Mouse (Mus musculus) liver, embryonic 15.5 days (tissue): Measurements from ENCODE around the gene Nup210. TPM values are rescaled to one million over a fixed set of nuclear protein-coding genes. Genes with fewer than 3 reads are reported as not detected.
A peak's percentile ranks its signal among the peaks of the same experiment; 100 is the strongest.
"Not testable (repeated sequence)": the region's sequence is repeated elsewhere in the genome, so short reads cannot be mapped to it uniquely, and the experiment has no call there.

ENCODE experiments used
- ATAC-seq: fragments of 200-750 bp; cut with Nextera tagmentation; 2 replicates; pipeline ENCODE4 v1.8.0; 2017; ENCODE audit warnings: moderate number of reproducible peaks, mild to moderate bottlenecking, moderate library complexity; ENCODE audit not compliant: insufficient read depth
- H3K27ac ChIP-seq: fragments of 300-500 bp; sonication (generic); replicated peaks from 2 replicates; pipeline ENCODE4 v1.5.1; 2015; ENCODE audit warnings: mild to moderate bottlenecking, inconsistent platforms
- H3K27me3 ChIP-seq: fragments of 300-500 bp; sonication (generic); 2 replicates; pipeline ENCODE4 v1.6.1; 2015; ENCODE audit warnings: mild to moderate bottlenecking, inconsistent platforms
- H3K36me3 ChIP-seq: fragments of 300-500 bp; sonication (generic); replicated peaks from 2 replicates; pipeline ENCODE4 v1.6.1; 2015; ENCODE audit warnings: moderate library complexity, mild to moderate bottlenecking, inconsistent platforms
- H3K4me1 ChIP-seq: fragments of 300-500 bp; sonication (generic); replicated peaks from 2 replicates; pipeline ENCODE4 v1.6.1; 2015; ENCODE audit warnings: inconsistent platforms
- H3K4me2 ChIP-seq: fragments of 300-500 bp; sonication (generic); 2 replicates; pipeline ENCODE4 v1.6.1; 2015; ENCODE audit warnings: moderate library complexity, mild to moderate bottlenecking, inconsistent platforms
- H3K4me3 ChIP-seq: fragments of 300-500 bp; sonication (generic); replicated peaks from 2 replicates; pipeline ENCODE4 v1.5.1; 2015; ENCODE audit warnings: mild to moderate bottlenecking, inconsistent platforms
- H3K9ac ChIP-seq: fragments of 300-500 bp; sonication (generic); 2 replicates; pipeline ENCODE4 v1.6.1; 2015; ENCODE audit warnings: moderate library complexity, mild to moderate bottlenecking, inconsistent platforms
- H3K9me3 ChIP-seq: fragments of 300-500 bp; sonication (generic); replicated peaks from 2 replicates; pipeline ENCODE4 v1.6.1; 2016; ENCODE audit warnings: inconsistent platforms
- whole genome bisulfite sequencing: fragments of 180-500 bp; shearing (Covaris S2); methylation state at CpG from one replicate; pipeline ENCODE4 v1.1.7; 2015; ENCODE audit warnings: mixed read lengths; ENCODE audit not compliant: insufficient replicate concordance; 5-methylcytosine and 5-hydroxymethylcytosine counted together
- polyA plus RNA-seq: library from polyadenylated mRNA; unstranded; fragments of >200 nt; fragmentation: Nextera tagmentation; extraction: Ambion mirVana; gene quantifications from 2 replicates; pipeline ENCODE4 v1.2.1, GENCODE M21; 2015

The Nup210 gene
- polyA plus RNA-seq, 1 experiment from 2014 or later, result 32.0 TPM

DNA sequence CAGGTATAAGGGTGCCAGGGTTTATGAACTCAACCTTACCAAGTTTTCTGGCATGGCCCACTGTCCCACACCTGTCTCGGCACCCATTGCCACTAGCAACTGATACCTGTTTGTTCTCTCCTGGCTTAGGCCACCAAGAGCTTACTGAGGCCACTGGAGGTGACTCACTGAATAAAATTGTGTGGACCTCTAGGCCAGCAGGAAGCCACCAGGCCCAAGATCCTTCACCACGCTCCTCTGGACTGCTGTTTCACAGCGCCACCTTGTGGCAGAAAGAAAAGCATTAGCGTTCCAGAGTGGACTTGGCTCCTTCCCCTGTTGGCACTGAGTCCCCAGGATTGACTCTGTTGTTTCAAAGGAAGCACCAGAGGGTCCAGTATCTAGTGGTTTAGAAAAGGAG is 23.2 kb upstream of the Nup210 start:
- H3K4me2 ChIP-seq, result no peak overlapping the region
- H3K9me3 ChIP-seq, result no peaks in the 10 kb centered on the region
- peak; percentile 71 for ATAC-seq
- H3K27ac ChIP-seq, result no peak overlapping the region
- no peaks in the 10 kb centered on the region for H3K36me3 ChIP-seq
- H3K4me3 ChIP-seq, result no peak overlapping the region
- WGBS, result 24% methylated on average over 4 of the region's 4 CpGs
- peaks cover 22% of the 10 kb centered on the region; the same call in 1 of the 2 replicates for H3K27me3 ChIP-seq
- H3K9ac ChIP-seq, result no peak overlapping the region
- peaks cover 64% of the 10 kb centered on the region for H3K4me1 ChIP-seq

DNA sequence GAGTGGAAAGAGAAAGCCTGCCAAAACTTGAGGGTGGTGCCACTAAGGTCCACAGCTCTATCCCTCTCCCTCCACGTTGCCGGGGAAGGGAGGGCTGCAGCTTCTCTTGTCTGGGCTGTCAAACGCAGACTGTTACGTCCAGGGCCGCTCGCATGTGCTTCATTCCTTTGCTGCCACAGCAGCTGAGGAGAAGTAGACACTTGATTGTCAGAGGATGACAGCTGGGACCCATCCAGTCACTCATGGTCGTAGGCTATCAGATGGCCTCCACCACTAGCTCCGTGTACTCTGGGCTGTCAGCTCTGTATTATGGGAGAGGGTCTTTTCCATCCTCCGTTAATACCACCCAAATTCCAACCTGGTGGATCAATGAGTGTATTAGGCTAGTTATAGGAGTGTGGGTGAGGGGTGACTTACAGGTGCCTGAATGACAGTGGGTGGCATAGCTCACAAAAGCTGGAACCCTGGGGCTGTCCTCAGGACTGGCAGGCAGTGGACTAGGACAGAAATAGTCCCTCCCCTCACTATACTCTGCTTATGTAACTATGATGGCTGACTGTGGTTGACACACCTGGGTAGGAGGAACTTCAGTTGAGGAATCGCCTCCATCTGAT is 20.8 kb upstream of the Nup210 start:
- no peaks in the 10 kb centered on the region for H3K36me3 ChIP-seq
- peaks cover 50% of the 10 kb centered on the region for H3K4me1 ChIP-seq
- H3K27me3 ChIP-seq, result peaks cover 11% of the 10 kb centered on the region; the same call in 1 of the 2 replicates
- H3K9ac ChIP-seq, result no peak overlapping the region
- no peak overlapping the region for H3K4me2 ChIP-seq
- no peak overlapping the region for H3K4me3 ChIP-seq
- no peaks in the 10 kb centered on the region for H3K9me3 ChIP-seq
- H3K27ac ChIP-seq, result no peak overlapping the region
- WGBS, result 60% methylated on average over 10 of the region's 10 CpGs
- ATAC-seq, result no peak

DNA sequence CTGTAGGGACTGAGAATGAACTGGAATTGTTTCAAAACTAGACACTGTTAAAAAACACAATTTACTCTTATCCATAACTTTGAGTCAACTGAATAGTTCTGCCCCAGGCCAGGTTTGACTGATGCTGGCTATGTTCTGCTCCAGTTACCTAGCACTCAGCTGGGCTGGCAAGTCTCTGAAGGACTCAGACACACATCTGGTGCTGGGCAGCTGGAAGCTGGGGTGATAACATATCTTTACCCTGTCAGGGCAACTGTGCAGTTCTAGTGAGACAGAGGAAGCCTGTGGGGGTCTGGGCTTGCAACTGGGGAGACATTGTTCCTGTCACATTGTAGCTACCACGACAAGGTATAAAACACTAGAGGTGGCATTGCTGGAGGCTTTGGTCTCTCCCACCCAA is 14.2 kb upstream of the Nup210 start:
- H3K4me2 ChIP-seq, result no peak overlapping the region
- H3K27me3 ChIP-seq, result peaks cover 36% of the 10 kb centered on the region
- H3K9me3 ChIP-seq, result no peaks in the 10 kb centered on the region; the same call in 1 of the 2 replicates
- no peak overlapping the region for H3K9ac ChIP-seq
- H3K36me3 ChIP-seq, result no peaks in the 10 kb centered on the region
- peak; percentile 75 for ATAC-seq
- no peak overlapping the region for H3K4me3 ChIP-seq
- WGBS, result 22% methylated on average over 1 of the region's 1 CpGs
- 0 out of 2 replicates have a peak overlapping the region, but pooled peaks have one; percentile 25 for H3K27ac ChIP-seq
- H3K4me1 ChIP-seq, result peaks cover 37% of the 10 kb centered on the region

DNA sequence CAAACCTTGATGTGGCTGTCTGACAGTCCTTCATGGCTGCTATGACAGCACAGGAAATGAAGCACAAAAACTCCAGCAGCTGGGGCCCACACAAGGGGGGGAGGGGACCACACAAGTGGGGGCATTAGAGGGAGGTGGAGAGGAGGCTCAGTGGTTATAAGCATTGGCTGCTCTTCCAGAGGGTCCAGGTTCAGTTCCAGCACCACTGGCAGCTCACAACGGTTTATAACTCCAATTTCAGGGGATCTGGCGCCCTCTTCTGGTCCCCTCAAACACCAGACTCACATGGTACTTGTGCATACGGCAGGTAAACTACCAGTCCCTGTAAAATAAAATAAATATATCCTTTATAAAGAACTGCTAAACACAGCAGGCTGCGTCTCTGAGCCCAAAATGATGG is 12.4 kb upstream of the Nup210 start:
- ATAC-seq, result no peak
- H3K27ac ChIP-seq, result no peak overlapping the region
- H3K36me3 ChIP-seq, result no peaks in the 10 kb centered on the region
- H3K4me1 ChIP-seq, result peaks cover 37% of the 10 kb centered on the region
- peaks cover 48% of the 10 kb centered on the region for H3K27me3 ChIP-seq
- no peak overlapping the region for H3K4me3 ChIP-seq
- no peak overlapping the region for H3K4me2 ChIP-seq
- 45% methylated on average over 4 of the region's 4 CpGs for WGBS
- no peak overlapping the region for H3K9ac ChIP-seq
- H3K9me3 ChIP-seq, result no peaks in the 10 kb centered on the region; the same call in 1 of the 2 replicates

DNA sequence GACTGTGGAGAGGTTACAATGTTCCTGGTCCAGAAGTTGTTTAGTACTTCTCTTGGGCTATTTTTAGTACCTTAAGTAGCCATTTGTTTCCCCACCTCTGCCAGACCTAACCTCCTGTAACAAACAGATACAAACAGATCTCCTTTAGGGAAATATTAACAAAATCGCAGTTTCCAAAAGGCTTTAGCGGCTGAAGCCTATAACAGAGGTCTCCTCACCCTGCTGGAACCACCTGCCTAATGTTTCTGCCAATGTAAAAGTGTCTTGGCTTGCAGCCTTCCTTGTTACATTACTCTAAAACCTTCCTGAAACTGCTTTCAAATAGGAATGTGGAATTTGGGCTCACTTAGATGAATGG is 8.6 kb upstream of the Nup210 start:
- ATAC-seq, result no peak
- Histone ChIP-seq H3K9me3 (no peaks in the 10 kb centered on the region; the same call in 1 of the 2 replicates), H3K36me3 (no peaks in the 10 kb centered on the region), H3K4me1 (peaks cover 19% of the 10 kb centered on the region), H3K4me3 (no peak overlapping the region), H3K9ac (no peak overlapping the region), H3K4me2 (no peak overlapping the region), H3K27me3 (peaks cover 52% of the 10 kb centered on the region), H3K27ac (no peak overlapping the region)
- 61% methylated on average over 2 of the region's 2 CpGs for WGBS

GRCm38 (mm10) chr6:91124286-91125227 is 7.9 kb upstream of the Nup210 start:
- Histone ChIP-seq H3K4me1 (peaks cover 17% of the 10 kb centered on the region; the same call in 1 of the 2 replicates), H3K9me3 (no peaks in the 10 kb centered on the region; the same call in 1 of the 2 replicates), H3K27me3 (peaks cover 52% of the 10 kb centered on the region), H3K4me2 (no peak overlapping the region), H3K9ac (no peak overlapping the region), H3K36me3 (no peaks in the 10 kb centered on the region), H3K27ac (no peak overlapping the region), H3K4me3 (no peak overlapping the region)
- ATAC-seq, result no peak
- 23% methylated on average over 7 of the region's 7 CpGs for WGBS

- H3K27me3 ChIP-seq, result peaks cover 47% of the 10 kb centered on the region
- no peaks in the 10 kb centered on the region for H3K36me3 ChIP-seq
- 70% methylated on average over 3 of the region's 3 CpGs for WGBS
- H3K4me1 ChIP-seq, result peaks cover 13% of the 10 kb centered on the region; the same call in 1 of the 2 replicates
- no peak overlapping the region for H3K9ac ChIP-seq
- ATAC-seq, result no peak
- H3K4me2 ChIP-seq, result no peak overlapping the region
- no peaks in the 10 kb centered on the region for H3K9me3 ChIP-seq
- H3K27ac ChIP-seq, result no peak overlapping the region
- no peak overlapping the region for H3K4me3 ChIP-seq
Observed at GRCm38 (mm10) chr6:91123453-91123852, 6.8 kb upstream of the Nup210 start.

- 88% methylated on average over 7 of the region's 7 CpGs for WGBS
- peaks cover 29% of the 10 kb centered on the region for H3K27me3 ChIP-seq
- peaks cover 32% of the 10 kb centered on the region for H3K4me1 ChIP-seq
- not testable (repeated sequence) for ATAC-seq, H3K4me3 ChIP-seq, H3K9me3 ChIP-seq, H3K27ac ChIP-seq, H3K9ac ChIP-seq, H3K4me2 ChIP-seq, H3K36me3 ChIP-seq
Observed at GRCm38 (mm10) chr6:91121089-91121488, 4.5 kb upstream of the Nup210 start.

GRCm38 (mm10) chr6:91120206-91120605 is 3.6 kb upstream of the Nup210 start:
- Histone ChIP-seq H3K4me3 (no peak overlapping the region), H3K4me1 (peaks cover 40% of the 10 kb centered on the region), H3K36me3 (no peaks in the 10 kb centered on the region), H3K27ac (0 out of 2 replicates have a peak overlapping the region, but pooled peaks have one; percentile 38), H3K9ac (no peak overlapping the region), H3K27me3 (peaks cover 20% of the 10 kb centered on the region), H3K4me2 (no peak overlapping the region), H3K9me3 (no peaks in the 10 kb centered on the region)
- no peak for ATAC-seq
- WGBS, result 82% methylated on average over 2 of the region's 2 CpGs

DNA sequence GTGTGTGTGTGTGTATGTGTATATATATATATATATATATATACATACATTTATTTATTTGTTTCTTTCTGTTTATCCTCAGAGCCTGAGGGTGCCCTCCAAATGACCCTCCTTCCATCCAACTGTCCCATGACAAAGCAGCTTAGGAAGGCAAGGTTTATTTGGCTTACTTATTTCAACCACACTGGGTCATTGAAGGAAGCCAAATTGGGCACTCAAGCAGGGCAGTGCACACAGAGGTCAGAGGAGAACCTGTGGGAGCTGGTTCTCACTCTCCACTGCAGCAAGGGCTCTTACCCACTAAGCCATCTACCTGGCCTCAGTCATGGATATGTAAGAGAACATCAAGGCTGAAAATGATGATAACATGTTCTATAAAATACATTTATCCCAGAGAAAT is 1.9 kb upstream of the Nup210 start:
- Histone ChIP-seq H3K4me2 (no peak overlapping the region), H3K27me3 (peaks cover 9% of the 10 kb centered on the region), H3K4me1 (peaks cover 57% of the 10 kb centered on the region), H3K9ac (no peak overlapping the region), H3K27ac (no peak overlapping the region), H3K4me3 (no peak overlapping the region), H3K9me3 (no peaks in the 10 kb centered on the region), H3K36me3 (no peaks in the 10 kb centered on the region)
- no peak for ATAC-seq

DNA sequence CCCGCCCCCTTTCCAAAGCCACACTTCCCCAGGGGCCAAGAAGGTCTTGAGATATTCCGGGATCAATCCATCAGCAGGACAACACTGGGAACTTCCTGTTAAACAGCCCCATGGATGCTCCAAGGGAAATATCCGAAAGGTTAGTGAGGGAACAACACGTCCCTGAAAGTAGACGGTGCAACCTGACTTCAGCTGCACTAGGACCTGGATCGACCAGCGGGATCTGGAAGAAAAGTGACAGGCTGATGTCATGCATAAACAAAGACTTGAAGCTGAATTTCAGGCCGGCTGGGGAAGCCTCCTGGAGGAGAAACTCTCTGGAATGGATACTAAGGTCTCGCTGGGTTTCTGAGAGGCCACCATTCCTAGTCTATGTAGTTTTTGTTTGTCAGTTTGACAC is 520 bp upstream of the Nup210 start:
- peaks cover 10% of the 10 kb centered on the region for H3K36me3 ChIP-seq
- H3K9ac ChIP-seq, result peak overlapping the region; percentile 97
- WGBS, result 6% methylated on average over 9 of the region's 9 CpGs
- no peaks in the 10 kb centered on the region for H3K9me3 ChIP-seq
- peaks cover 70% of the 10 kb centered on the region for H3K4me1 ChIP-seq
- peak overlapping the region; percentile 99 for H3K4me2 ChIP-seq
- H3K4me3 ChIP-seq, result peak overlapping the region; percentile 99
- peaks cover 5% of the 10 kb centered on the region; the same call in 1 of the 2 replicates for H3K27me3 ChIP-seq
- peak overlapping the region; percentile 95 for H3K27ac ChIP-seq
- no peak for ATAC-seq
